Mouse (Mus musculus): ENCODE data around the gene Rnaset2b. TPM values are rescaled to one million over a fixed set of nuclear protein-coding genes. Genes with fewer than 3 reads are reported as not detected.
"Not testable (repeated sequence)": the region's sequence is repeated elsewhere in the genome, so short reads cannot be mapped to it uniquely, and the experiment has no call there.

Gene Rnaset2b
- total and polyA plus RNA-seq, 3 experiments, result 88.1 to 150 (median 106) TPM

- H3K9me3 ChIP-seq (replicated peaks); H3K27me3 ChIP-seq (ENCODE audit: insufficient read depth, low read length); ATAC-seq (ENCODE audit: extremely low read depth, insufficient number of reproducible peaks, low FRiP score, poor library complexity, severe bottlenecking); H3K4me1 ChIP-seq (ENCODE audit: insufficient read depth, low read depth, low read length); DNase-seq (ENCODE audit: low spot score); H3K36me3 ChIP-seq (replicated peaks); H3K4me3 ChIP-seq (ENCODE audit: low read depth, low read length): not testable (repeated sequence)
These were observed 59.8 kb downstream of the Rnaset2b start for GRCm38 (mm10) chr17:7030204-7030603.

- not testable (repeated sequence) for ATAC-seq (ENCODE audit: extremely low read depth, insufficient number of reproducible peaks, low FRiP score, poor library complexity, severe bottlenecking); H3K9me3 ChIP-seq (replicated peaks); H3K36me3 ChIP-seq (replicated peaks); DNase-seq (ENCODE audit: low spot score); H3K27me3 ChIP-seq (ENCODE audit: insufficient read depth, low read length); H3K4me1 ChIP-seq (ENCODE audit: insufficient read depth, low read depth, low read length); H3K4me3 ChIP-seq (ENCODE audit: low read depth, low read length)
These were observed 60.3 kb downstream of the Rnaset2b start for GRCm38 (mm10) chr17:7030622-7031174.

GRCm38 (mm10) chr17:7033192-7034166 is 63.0 kb downstream of the Rnaset2b start:
- H3K4me3 ChIP-seq (ENCODE audit: low read depth, low read length); DNase-seq (ENCODE audit: low spot score); H3K27me3 ChIP-seq (ENCODE audit: insufficient read depth, low read length); ATAC-seq (ENCODE audit: extremely low read depth, insufficient number of reproducible peaks, low FRiP score, poor library complexity, severe bottlenecking); H3K9me3 ChIP-seq (replicated peaks); H3K36me3 ChIP-seq (replicated peaks); H3K4me1 ChIP-seq (ENCODE audit: insufficient read depth, low read depth, low read length): not testable (repeated sequence)

Other genes starting within 250 kb of the Rnaset2b start
- 48.3 and 56.8 TPM in 2 replicates for gene Ezr, start 187.8 kb upstream of the Rnaset2b start, total RNA-seq (2014; fragmentation: Nextera tagmentation)
- gene Ezr, start 187.8 kb upstream of the Rnaset2b start, total RNA-seq (2017), result 84.3 and 99.9 TPM in 2 replicates
- gene Ezr, start 187.8 kb upstream of the Rnaset2b start, polyA plus RNA-seq (2012), result 315 and 330 TPM in 2 replicates
- gene Rsph3b, start 22.0 kb upstream of the Rnaset2b start, total RNA-seq (2014; fragmentation: Nextera tagmentation), result 23.3 and 29.7 TPM in 2 replicates
- 17.3 and 23.2 TPM in 2 replicates for gene Rsph3b, start 22.0 kb upstream of the Rnaset2b start, total RNA-seq (2017)
- 21.7 and 22.6 TPM in 2 replicates for gene Rsph3b, start 22.0 kb upstream of the Rnaset2b start, polyA plus RNA-seq (2012)
- 13.9 and 16.9 TPM in 2 replicates for gene Tagap1, start 9.5 kb upstream of the Rnaset2b start, total RNA-seq (2014; fragmentation: Nextera tagmentation)
- 17.9 and 21.9 TPM in 2 replicates for gene Tagap1, start 9.5 kb upstream of the Rnaset2b start, total RNA-seq (2017)
- gene Tagap1, start 9.5 kb upstream of the Rnaset2b start, polyA plus RNA-seq (2012), result 3.7 and 4.9 TPM in 2 replicates
- not detected in 2 replicates for gene Gm49721, start 8.3 kb downstream of the Rnaset2b start, total RNA-seq (2014; fragmentation: Nextera tagmentation)
- gene Gm49721, start 8.3 kb downstream of the Rnaset2b start, total RNA-seq (2017), result 0.05 and 0.23 TPM in 2 replicates
- gene Gm49721, start 8.3 kb downstream of the Rnaset2b start, polyA plus RNA-seq (2012), result not detected in 2 replicates
- gene Gm1604a, start 54.9 kb downstream of the Rnaset2b start, total RNA-seq (2014; fragmentation: Nextera tagmentation), result not detected in 2 replicates
- not detected in 2 replicates for gene Gm1604a, start 54.9 kb downstream of the Rnaset2b start, total RNA-seq (2017)
- not detected in 2 replicates for gene Gm1604a, start 54.9 kb downstream of the Rnaset2b start, polyA plus RNA-seq (2012)
- gene Rps6ka2, start 199.5 kb downstream of the Rnaset2b start, total RNA-seq (2014; fragmentation: Nextera tagmentation), result not detected in 2 replicates
- 0.06 and 0.22 TPM in 2 replicates for gene Rps6ka2, start 199.5 kb downstream of the Rnaset2b start, total RNA-seq (2017)
- gene Rps6ka2, start 199.5 kb downstream of the Rnaset2b start, polyA plus RNA-seq (2012), result not detected in 2 replicates